Mouse (Mus musculus) heart, adult 8-10 months (tissue): ENCODE results near the gene Mrps23. TPM values are rescaled to one million over a fixed set of nuclear protein-coding genes. Genes with fewer than 3 reads are reported as not detected.
A peak's percentile ranks its signal among the peaks of the same experiment; 100 is the strongest.

Source experiments
- DNase-seq: peaks from one replicate; pipeline ENCODE4 v3.0.0; 2022; ENCODE audit warnings: low spot score
- total RNA-seq, 4 experiments: library from RNA; stranded (reverse); gene quantifications; 2 replicates each; pipeline ENCODE4 v1.2.4; 2022

Mrps23 gene
- 100 to 1,000 TPM; 301 to 345 (median 322) TPM for total RNA-seq

- peak; percentile 94 for DNase-seq
Measured at GRCm38 (mm10) chr11:88203712-88204532, at the start of gene Mrps23. Mrps23 (plus strand) TSS chr11:88204388.

GRCm38 (mm10) chr11:88154500-88154899 lies 49.7 kb upstream of the Mrps23 start:
- DNase-seq, result no peak

- DNase-seq, result peak; percentile 60
Measured at GRCm38 (mm10) chr11:88155451-88155850, 48.7 kb upstream of the Mrps23 start.

- no peak for DNase-seq
Measured at GRCm38 (mm10) chr11:88155998-88156397, 48.2 kb upstream of the Mrps23 start.

GRCm38 (mm10) chr11:88156403-88156802 lies 47.8 kb upstream of the Mrps23 start:
- DNase-seq, result no peak

- peak; percentile 72 for DNase-seq
Measured at GRCm38 (mm10) chr11:88158842-88159246, 45.3 kb upstream of the Mrps23 start.

GRCm38 (mm10) chr11:88159389-88159788 lies 44.8 kb upstream of the Mrps23 start:
- peak; percentile 59 for DNase-seq

- DNase-seq, result no peak
Measured at GRCm38 (mm10) chr11:88160316-88160715, 43.9 kb upstream of the Mrps23 start.

GRCm38 (mm10) chr11:88161051-88161581 lies 43.1 kb upstream of the Mrps23 start:
- peak; percentile 69 for DNase-seq

- peak; percentile 91 for DNase-seq
Measured at GRCm38 (mm10) chr11:88161651-88162362, 42.4 kb upstream of the Mrps23 start.

- DNase-seq, result no peak
Measured at GRCm38 (mm10) chr11:88162740-88163139, 41.4 kb upstream of the Mrps23 start.

GRCm38 (mm10) chr11:88164213-88164723 lies 39.9 kb upstream of the Mrps23 start:
- DNase-seq, result no peak

GRCm38 (mm10) chr11:88164801-88165377 lies 39.3 kb upstream of the Mrps23 start:
- peak; percentile 76 for DNase-seq

GRCm38 (mm10) chr11:88165683-88166364 lies 38.4 kb upstream of the Mrps23 start:
- no peak for DNase-seq

GRCm38 (mm10) chr11:88166471-88166870 lies 37.7 kb upstream of the Mrps23 start:
- no peak for DNase-seq

- DNase-seq, result no peak
Measured at GRCm38 (mm10) chr11:88168611-88169010, 35.6 kb upstream of the Mrps23 start.

GRCm38 (mm10) chr11:88169531-88170040 lies 34.6 kb upstream of the Mrps23 start:
- no peak for DNase-seq

GRCm38 (mm10) chr11:88170606-88171005 lies 33.6 kb upstream of the Mrps23 start:
- no peak for DNase-seq

GRCm38 (mm10) chr11:88171876-88172442 lies 32.2 kb upstream of the Mrps23 start:
- DNase-seq, result no peak

GRCm38 (mm10) chr11:88172601-88173325 lies 31.4 kb upstream of the Mrps23 start:
- DNase-seq, result peak; percentile 85
